Mouse (Mus musculus): ENCODE results near the gene 9230102O04Rik. TPM values are rescaled to one million over a fixed set of nuclear protein-coding genes. Genes with fewer than 3 reads are reported as not detected.

The 9230102O04Rik gene
- polyA plus RNA-seq, 2 experiments = not detected

GRCm38 (mm10) chr2:9835195-9835594, 54.1 kb downstream of the 9230102O04Rik start:
- no peak for DNase-seq (ENCODE audit: low spot score)
- no peak overlapping the region for H3K4me3 ChIP-seq (replicated peaks; ENCODE audit: low read length)
- H3K27ac ChIP-seq (replicated peaks; ENCODE audit: low read depth, low read length) = no peak overlapping the region
- H3K27me3 ChIP-seq (ENCODE audit: control insufficient read depth, insufficient read depth, low read length) = no peaks in the 10 kb centered on the region
- no peaks in the 10 kb centered on the region for H3K9me3 ChIP-seq (ENCODE audit: control insufficient read depth, low read length)
- ATAC-seq (ENCODE audit: low FRiP score, low read depth) = no peak
- no peaks in the 10 kb centered on the region for H3K4me1 ChIP-seq (ENCODE audit: control insufficient read depth, insufficient read depth, low read length)
- H3K9ac ChIP-seq (ENCODE audit: low read depth, low read length, severe bottlenecking) = no peak overlapping the region
- WGBS = 44% methylated on average over 7 of the region's 7 CpGs
- H3K4me2 ChIP-seq (replicated peaks; ENCODE audit: low read depth, low read length, severe bottlenecking) = no peak overlapping the region
- no peak for TF ChIP-seq POLR2A (IDR thresholded peaks at IDR 0.05; ENCODE audit: borderline replicate concordance, extremely low read depth, insufficient read depth, insufficient read length)
- no peaks in the 10 kb centered on the region for H3K36me3 ChIP-seq (ENCODE audit: control insufficient read depth, insufficient read depth, low read length)

GRCm38 (mm10) chr2:9833712-9834111, 55.6 kb downstream of the 9230102O04Rik start:
- ATAC-seq (ENCODE audit: low FRiP score, low read depth) = no peak
- no peaks in the 10 kb centered on the region for H3K27me3 ChIP-seq (ENCODE audit: control insufficient read depth, insufficient read depth, low read length)

More at GRCm38 (mm10) chr2:9833712-9834111, 55.6 kb downstream of the 9230102O04Rik start:
- no peaks in the 10 kb centered on the region for H3K9me3 ChIP-seq (ENCODE audit: control insufficient read depth, low read length)
- no peak overlapping the region for H3K9ac ChIP-seq (ENCODE audit: low read depth, low read length, severe bottlenecking)
- no peaks in the 10 kb centered on the region for H3K36me3 ChIP-seq (ENCODE audit: control insufficient read depth, insufficient read depth, low read length)
- WGBS = 75% methylated on average over 7 of the region's 7 CpGs
- H3K4me3 ChIP-seq (replicated peaks; ENCODE audit: low read length) = no peak overlapping the region
- no peak for DNase-seq (ENCODE audit: low spot score)
- H3K27ac ChIP-seq (replicated peaks; ENCODE audit: low read depth, low read length) = no peak overlapping the region
- no peaks in the 10 kb centered on the region for H3K4me1 ChIP-seq (ENCODE audit: control insufficient read depth, insufficient read depth, low read length)
- no peak for TF ChIP-seq POLR2A (IDR thresholded peaks at IDR 0.05; ENCODE audit: borderline replicate concordance, extremely low read depth, insufficient read depth, insufficient read length)
- no peak overlapping the region for H3K4me2 ChIP-seq (replicated peaks; ENCODE audit: low read depth, low read length, severe bottlenecking)

Other genes with a start within 250 kb of the 9230102O04Rik start
- 0.38 and 0.64 TPM in 2 replicates for gene 4930412O13Rik, start 8.3 kb downstream of the 9230102O04Rik start, polyA plus RNA-seq (2012; rRNA removed)
- gene 4930412O13Rik, start 8.3 kb downstream of the 9230102O04Rik start, polyA plus RNA-seq (2014; fragmentation: Nextera tagmentation; extraction: Ambion mirVana) = not detected in 2 replicates
- gene Gata3, start 494 bp upstream of the 9230102O04Rik start, polyA plus RNA-seq (2012; rRNA removed) = 6.4 and 6.9 TPM in 2 replicates
- gene Gata3, start 494 bp upstream of the 9230102O04Rik start, polyA plus RNA-seq (2014; fragmentation: Nextera tagmentation; extraction: Ambion mirVana) = 27.0 and 29.4 TPM in 2 replicates
- 8.4 and 9.2 TPM in 2 replicates for gene Taf3, start 159.1 kb upstream of the 9230102O04Rik start, polyA plus RNA-seq (2012; rRNA removed)
- gene Taf3, start 159.1 kb upstream of the 9230102O04Rik start, polyA plus RNA-seq (2014; fragmentation: Nextera tagmentation; extraction: Ambion mirVana) = 12.4 and 14.5 TPM in 2 replicates
- 320 and 334 TPM in 2 replicates for gene Atp5c1, start 191.0 kb upstream of the 9230102O04Rik start, polyA plus RNA-seq (2012; rRNA removed)
- 568 and 578 TPM in 2 replicates for gene Atp5c1, start 191.0 kb upstream of the 9230102O04Rik start, polyA plus RNA-seq (2014; fragmentation: Nextera tagmentation; extraction: Ambion mirVana)
- gene Kin, start 191.1 kb upstream of the 9230102O04Rik start, polyA plus RNA-seq (2012; rRNA removed) = 11.0 and 18.5 TPM in 2 replicates
- gene Kin, start 191.1 kb upstream of the 9230102O04Rik start, polyA plus RNA-seq (2014; fragmentation: Nextera tagmentation; extraction: Ambion mirVana) = 25.3 and 27.4 TPM in 2 replicates
- gene Itih2, start 241.9 kb upstream of the 9230102O04Rik start, polyA plus RNA-seq (2012; rRNA removed) = 0.27 and 0.43 TPM in 2 replicates
- gene Itih2, start 241.9 kb upstream of the 9230102O04Rik start, polyA plus RNA-seq (2014; fragmentation: Nextera tagmentation; extraction: Ambion mirVana) = 0.19 TPM in 1 of 2 replicates, not detected in the other